11 mouse cellular contexts compared by ENCODE assay signal in the genomic region with DNA sequence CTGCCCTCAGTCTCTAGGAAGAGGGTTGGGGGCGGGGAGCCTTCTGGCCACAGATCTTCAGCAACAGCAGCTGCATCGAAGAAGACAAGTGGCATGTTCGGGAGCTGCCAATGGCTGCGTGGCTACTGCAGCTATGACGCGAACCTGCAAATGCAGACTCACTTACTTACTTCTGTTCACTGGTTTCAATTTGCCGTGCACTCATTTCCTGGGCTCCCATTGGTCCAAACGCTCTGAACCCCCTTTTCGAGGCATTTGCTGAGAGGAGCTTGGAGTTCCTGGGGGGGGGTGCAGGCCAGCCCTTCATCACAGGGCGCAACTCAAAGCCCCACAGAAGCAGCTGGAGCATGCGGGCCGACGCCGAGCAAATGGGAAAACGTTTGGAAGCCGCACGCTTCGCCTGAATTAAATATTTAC.
DNase-seq lines count a peak whose midpoint lies in the region; ATAC-seq and TF ChIP-seq lines count a peak whose summit lies in the region.
"Had no signal": no experiment of that assay in that cellular context is flagged by ENCODE, and none has a peak within 500 bp of the region (broad histone marks: within the 10 kb centered on the region; RNA-seq: fewer than 3 reads in every experiment).

No protein-coding gene starts in this region.

- no peaks in the 10 kb centered on the region for H3K36me3 ChIP-seq in lung, embryonic 14.5 days (ENCODE audit: insufficient read depth)
- no peaks in the 10 kb centered on the region for H3K36me3 ChIP-seq in embryonic facial prominence, embryonic 14.5 days (ENCODE audit: control insufficient read depth, insufficient read depth, low read length)
- no peaks in the 10 kb centered on the region for H3K36me3 ChIP-seq in liver, embryonic 12.5 days
- H3K36me3 ChIP-seq in thymus, adult 2 months (ENCODE audit: control insufficient read depth, insufficient read depth, low read length): no peaks in the 10 kb centered on the region
- H3K36me3 ChIP-seq: G1E; heart, embryonic 15.5 days; midbrain, embryonic 12.5 days had no signal

- H3K9ac ChIP-seq in lung, embryonic 14.5 days: no peak overlapping the region
- H3K9ac ChIP-seq in embryonic facial prominence, embryonic 14.5 days (ENCODE audit: low read depth, low read length): 0 out of 2 replicates have a peak overlapping the region, but pooled peaks have one; percentile 27
- H3K9ac ChIP-seq in liver, embryonic 12.5 days: no peak overlapping the region
- H3K9ac ChIP-seq: heart, embryonic 15.5 days; midbrain, embryonic 12.5 days had no signal

- H3K27me3 ChIP-seq in lung, embryonic 14.5 days (ENCODE audit: insufficient read depth, low read length): no peaks in the 10 kb centered on the region
- peaks cover 3% of the 10 kb centered on the region; the same call in 1 of the 2 replicates for H3K27me3 ChIP-seq in embryonic facial prominence, embryonic 14.5 days (replicated peaks; ENCODE audit: control insufficient read depth, insufficient read depth, low read length)
- H3K27me3 ChIP-seq in liver, embryonic 12.5 days (replicated peaks): no peaks in the 10 kb centered on the region; the same call in 1 of the 2 replicates
- H3K27me3 ChIP-seq in thymus, adult 2 months (ENCODE audit: control insufficient read depth, insufficient read depth, low read length): no peaks in the 10 kb centered on the region
- H3K27me3 ChIP-seq: heart, embryonic 15.5 days had no signal

- no peak for TF ChIP-seq CTCF in lung, embryonic 14.5 days (IDR thresholded peaks at IDR 0.05; ENCODE audit: low read depth)
- TF ChIP-seq CTCF in thymus, adult 2 months (IDR thresholded peaks at IDR 0.05; ENCODE audit: borderline replicate concordance, control insufficient read depth, extremely low read depth, insufficient read depth, low read length, poor library complexity): no peak

- DNase-seq in lung, embryonic 14.5 days: peak; percentile 68
- DNase-seq in lung, postnatal 36 days: no peak
- DNase-seq in embryonic facial prominence, embryonic 14.5 days (ENCODE audit: low spot score): peak; percentile 53
- peak; percentile 16 for DNase-seq in thymus, adult 2 months
- DNase-seq in left cerebral cortex, adult 8-10 months (ENCODE audit: low spot score in 2 of 2): no peak
- no peak for DNase-seq in frontal cortex, postnatal 36 days (ENCODE audit: low spot score in 2 of 2)

- peak; percentile 54; the same call in 1 of the 2 replicates for ATAC-seq in lung, embryonic 14.5 days (ENCODE audit: insufficient read depth)
- ATAC-seq in embryonic facial prominence, embryonic 14.5 days (ENCODE audit: low read depth): no peak
- no peak for ATAC-seq in liver, embryonic 12.5 days

- H3K4me1 ChIP-seq in lung, embryonic 14.5 days (ENCODE audit: insufficient read depth): no peaks in the 10 kb centered on the region; the same call in 1 of the 2 replicates
- no peaks in the 10 kb centered on the region for H3K4me1 ChIP-seq in embryonic facial prominence, embryonic 14.5 days (ENCODE audit: control insufficient read depth, insufficient read depth, low read length)
- H3K4me1 ChIP-seq in liver, embryonic 12.5 days: peaks cover 12% of the 10 kb centered on the region
- peaks cover 26% of the 10 kb centered on the region for H3K4me1 ChIP-seq in thymus, adult 2 months (replicated peaks; ENCODE audit: control insufficient read depth, insufficient read depth, low read length)
- H3K4me1 ChIP-seq: midbrain, embryonic 12.5 days had no signal

- 28% methylated on average over 18 of the region's 18 CpGs for WGBS in lung, embryonic 14.5 days
- WGBS in embryonic facial prominence, embryonic 14.5 days: 49% methylated on average over 18 of the region's 18 CpGs
- WGBS in liver, embryonic 12.5 days (ENCODE audit: insufficient replicate concordance): 59% methylated on average over 18 of the region's 18 CpGs
- 62% methylated on average over 18 of the region's 18 CpGs for WGBS in thymus, adult 2 months

- TF ChIP-seq POLR2A in thymus, adult 2 months (IDR thresholded peaks at IDR 0.05; ENCODE audit: control insufficient read depth, extremely low read depth, insufficient read depth, low read length, poor library complexity): no peak

- no peaks in the 10 kb centered on the region for H3K9me3 ChIP-seq in lung, embryonic 14.5 days (ENCODE audit: low read depth, low read length)
- H3K9me3 ChIP-seq in embryonic facial prominence, embryonic 14.5 days (ENCODE audit: control insufficient read depth, low read length): no peaks in the 10 kb centered on the region
- no peaks in the 10 kb centered on the region for H3K9me3 ChIP-seq in liver, embryonic 12.5 days (replicated peaks)
- H3K9me3 ChIP-seq: G1E; heart, embryonic 15.5 days; midbrain, embryonic 12.5 days had no signal

- no peak overlapping the region for H3K4me3 ChIP-seq in lung, embryonic 14.5 days (ENCODE audit: low read depth, low read length)
- H3K4me3 ChIP-seq in embryonic facial prominence, embryonic 14.5 days (ENCODE audit: low read depth, low read length): no peak overlapping the region
- no peak overlapping the region for H3K4me3 ChIP-seq in liver, embryonic 12.5 days
- H3K4me3 ChIP-seq in thymus, adult 2 months (ENCODE audit: control insufficient read depth, insufficient read depth, low read length): no peak overlapping the region
- H3K4me3 ChIP-seq: erythroblast, embryonic 14.5 days; heart, embryonic 15.5 days; midbrain, embryonic 12.5 days had no signal

- H3K27ac ChIP-seq in lung, embryonic 14.5 days (ENCODE audit: low read depth): peak overlapping the region; percentile 24; the same call in 1 of the 2 replicates
- H3K27ac ChIP-seq in embryonic facial prominence, embryonic 14.5 days (replicated peaks; ENCODE audit: low read depth, low read length): no peak overlapping the region
- no peak overlapping the region for H3K27ac ChIP-seq in liver, embryonic 12.5 days
- H3K27ac ChIP-seq in thymus, adult 2 months (ENCODE audit: control insufficient read depth, insufficient read depth, low read length): no peak overlapping the region
- H3K27ac ChIP-seq: heart, embryonic 15.5 days; midbrain, embryonic 12.5 days had no signal

- H3K4me2 ChIP-seq in lung, embryonic 14.5 days: peak overlapping the region; percentile 48
- H3K4me2 ChIP-seq in embryonic facial prominence, embryonic 14.5 days (ENCODE audit: low read depth, low read length): peak overlapping the region; percentile 40
- H3K4me2 ChIP-seq in liver, embryonic 12.5 days: peak overlapping the region; percentile 20; the same call in 1 of the 2 replicates
- H3K4me2 ChIP-seq: heart, embryonic 15.5 days; midbrain, embryonic 12.5 days had no signal

Comparison
In these comparisons a context has a peak if more than half of its experiments do, and no peak if none do; other contexts are left out.
1. DNase-seq: peak in lung, embryonic 14.5 days (single experiment), embryonic facial prominence, embryonic 14.5 days (single experiment) and thymus, adult 2 months (single experiment); none in lung, postnatal 36 days (single experiment), left cerebral cortex, adult 8-10 months (0 of 2) and frontal cortex, postnatal 36 days (0 of 2).
2. Peak in every context shown above with its lines, with median percentiles within 50 percentile points of each other: H3K4me2 ChIP-seq.